ENCODE assay signal across 8 mouse cellular contexts in genomic region chr6:85915539-85916513, GRCm38 (mm10). TPM values are rescaled to one million over a fixed set of nuclear protein-coding genes. Genes with fewer than 3 reads are reported as not detected.
DNase-seq lines count a peak whose midpoint lies in the region; ATAC-seq and TF ChIP-seq lines count a peak whose summit lies in the region.
"Not testable (repeated sequence)": the region's sequence is repeated elsewhere in the genome, so short reads cannot be mapped to it uniquely, and the experiment has no call there.

Gene Nat8f1 (minus strand): TSS chr6:85915687.

- peak within 1 kb of the TSS; percentile 88 for H3K4me2 ChIP-seq in heart, embryonic 12.5 days
- peak within 1 kb of the TSS; percentile 65 for H3K4me2 ChIP-seq in kidney, postnatal 0 days (ENCODE audit: low read length)
- peak within 1 kb of the TSS; percentile 66 for H3K4me2 ChIP-seq in liver, embryonic 11.5 days
- H3K4me2 ChIP-seq in stomach, embryonic 14.5 days (replicated peaks; ENCODE audit: low read depth, low read length), result peak within 1 kb of the TSS; percentile 70

- H3K9ac ChIP-seq in heart, embryonic 12.5 days, result peak within 1 kb of the TSS; percentile 81
- H3K9ac ChIP-seq in kidney, postnatal 0 days (ENCODE audit: low read depth, low read length), result peak within 1 kb of the TSS; percentile 51
- peak within 1 kb of the TSS; percentile 83 for H3K9ac ChIP-seq in liver, embryonic 11.5 days (ENCODE audit: low read depth, low read length)
- H3K9ac ChIP-seq in stomach, embryonic 14.5 days (replicated peaks; ENCODE audit: low read depth, low read length), result peak within 1 kb of the TSS; percentile 64

- peak; percentile 96 for ATAC-seq in heart, embryonic 12.5 days (ENCODE audit: insufficient number of reproducible peaks, low FRiP score)
- peak; percentile 94 for ATAC-seq in kidney, postnatal 0 days (replicated peaks; ENCODE audit: low FRiP score, low read depth)
- ATAC-seq in liver, embryonic 11.5 days (replicated peaks; ENCODE audit: low FRiP score), result peak; percentile 97
- peak; percentile 97 for ATAC-seq in stomach, embryonic 14.5 days (ENCODE audit: insufficient number of reproducible peaks, insufficient read depth, low FRiP score, low read depth)

- H3K79me2 ChIP-seq in C2C12 (ENCODE audit: control insufficient read depth, insufficient read depth), result peaks cover 35% of the 10 kb centered on the region

- DNase-seq in brain, embryonic 14.5 days (ENCODE audit: low read depth), result peak; percentile 96
- peak; percentile 97 for DNase-seq in kidney, postnatal 0 days (ENCODE audit: low spot score)
- DNase-seq in liver, embryonic 11.5 days (ENCODE audit: low spot score), result peak; percentile 87
- peak; percentile 94 for DNase-seq in naive thymus-derived CD4-positive, alpha-beta T cell, adult 2 months (ENCODE audit: low read depth)

- peak within 1 kb of the TSS; percentile 85 for H3K27ac ChIP-seq in heart, embryonic 12.5 days (ENCODE audit: poor library complexity, severe bottlenecking)
- peak within 1 kb of the TSS; percentile 94 for H3K27ac ChIP-seq in kidney, postnatal 0 days
- peak within 1 kb of the TSS; percentile 79; the same call in 1 of the 2 replicates for H3K27ac ChIP-seq in liver, embryonic 11.5 days (ENCODE audit: low read depth, low read length)
- H3K27ac ChIP-seq in stomach, embryonic 14.5 days (ENCODE audit: low read length), result peak within 1 kb of the TSS; percentile 83

- H3ac ChIP-seq in C2C12 (ENCODE audit: control insufficient read depth, insufficient read length, low read depth), result peak within 1 kb of the TSS; percentile 85

- H3K4me1 ChIP-seq in erythroblast, embryonic 14.5 days (ENCODE audit: control insufficient read depth), result peaks cover 26% of the 10 kb centered on the region
- peaks cover 10% of the 10 kb centered on the region for H3K4me1 ChIP-seq in heart, embryonic 12.5 days (replicated peaks)
- H3K4me1 ChIP-seq in kidney, postnatal 0 days (replicated peaks; ENCODE audit: insufficient read depth, low read length); liver, embryonic 11.5 days (replicated peaks; ENCODE audit: control insufficient read depth, insufficient read depth, low read length); stomach, embryonic 14.5 days (ENCODE audit: control insufficient read depth, insufficient read depth, low read length): not testable (repeated sequence)

- peak; percentile 57 for TF ChIP-seq CTCF in C2C12 (IDR thresholded peaks at IDR 0.05; ENCODE audit: control insufficient read depth, insufficient read depth, insufficient read length)
- TF ChIP-seq CTCF in brain, embryonic 14.5 days (IDR thresholded peaks at IDR 0.05; ENCODE audit: borderline replicate concordance, extremely low read depth, insufficient read depth, insufficient read length), result peak; percentile 34; the same call in 1 of the 2 replicates
- peak; percentile 62 for TF ChIP-seq CTCF in kidney, postnatal 0 days (IDR thresholded peaks at IDR 0.05; ENCODE audit: low read depth)

- TF ChIP-seq POLR2A in brain, embryonic 14.5 days (IDR thresholded peaks at IDR 0.05; ENCODE audit: borderline replicate concordance, extremely low read depth, insufficient read depth, insufficient read length, poor library complexity, severe bottlenecking), result 0 out of 2 replicates have a peak, but pooled peaks have one; percentile 20

- H3K27me3 ChIP-seq in C2C12 (ENCODE audit: control insufficient read depth, insufficient read depth, insufficient read length); erythroblast, embryonic 14.5 days (ENCODE audit: control insufficient read depth); heart, embryonic 12.5 days (replicated peaks); kidney, postnatal 0 days (ENCODE audit: insufficient read depth, low read length); liver, embryonic 11.5 days (replicated peaks; ENCODE audit: control insufficient read depth, insufficient read depth, low read length); stomach, embryonic 14.5 days (ENCODE audit: control insufficient read depth, insufficient read depth, low read length): not testable (repeated sequence)

- H3K4me3 ChIP-seq in C2C12 (ENCODE audit: insufficient read depth, poor library complexity, severe bottlenecking), result peak within 1 kb of the TSS; percentile 49
- H3K4me3 ChIP-seq in erythroblast, embryonic 14.5 days (replicated peaks), result peak within 1 kb of the TSS; percentile 84
- peak within 1 kb of the TSS; percentile 67 for H3K4me3 ChIP-seq in heart, embryonic 12.5 days
- peak within 1 kb of the TSS; percentile 43 for H3K4me3 ChIP-seq in kidney, postnatal 0 days (replicated peaks; ENCODE audit: low read depth, low read length)
- peak within 1 kb of the TSS; percentile 59 for H3K4me3 ChIP-seq in liver, embryonic 11.5 days (ENCODE audit: low read depth, low read length)
- H3K4me3 ChIP-seq in stomach, embryonic 14.5 days (ENCODE audit: low read depth, low read length), result peak within 1 kb of the TSS; percentile 64

- H3K36me3 ChIP-seq in C2C12 (ENCODE audit: control insufficient read depth, insufficient read depth); erythroblast, embryonic 14.5 days (ENCODE audit: control insufficient read depth); heart, embryonic 12.5 days; kidney, postnatal 0 days (ENCODE audit: insufficient read depth, low read length); liver, embryonic 11.5 days (ENCODE audit: control insufficient read depth, insufficient read depth, low read length); stomach, embryonic 14.5 days (ENCODE audit: control insufficient read depth, insufficient read depth, low read length): not testable (repeated sequence)

- not testable (repeated sequence) for H3K9me3 ChIP-seq in erythroblast, embryonic 14.5 days (ENCODE audit: control insufficient read depth, low read length); heart, embryonic 12.5 days (replicated peaks); kidney, postnatal 0 days (replicated peaks; ENCODE audit: low read length); liver, embryonic 11.5 days (ENCODE audit: control insufficient read depth, low read length); stomach, embryonic 14.5 days (ENCODE audit: control insufficient read depth, low read depth, low read length)

- WGBS in heart, embryonic 12.5 days, result under 1% methylated on average over 61 of the region's 61 CpGs
- under 1% methylated on average over 56 of the region's 61 CpGs for WGBS in kidney, postnatal 0 days
- WGBS in liver, embryonic 11.5 days, result under 1% methylated on average over 52 of the region's 61 CpGs
- under 1% methylated on average over 59 of the region's 61 CpGs for WGBS in stomach, embryonic 14.5 days

- H3K79me3 ChIP-seq in C2C12 (ENCODE audit: low read depth), result not testable (repeated sequence)

TF ChIP-seq in C2C12, 6 proteins besides CTCF, POLR2A, EP300 and RAD21:
- TF ChIP-seq MAX (IDR thresholded peaks at IDR 0.05) (peak; percentile 34), USF1 (IDR thresholded peaks at IDR 0.05; ENCODE audit: low read depth) (peak; percentile 55)

RNA-seq across cellular contexts. Expression of gene Nat8f1, which starts in this region (rescaled TPM):
- 1.8 TPM for polyA plus RNA-seq in C2C12 (2012; fragmentation: generic; extraction: Trizol)
- polyA plus RNA-seq in brain, embryonic 14.5 days (2012; rRNA removed), result 16.5 and 17.1 TPM in 2 replicates
- 0.13 TPM in 1 of 2 replicates, not detected in the other for polyA plus RNA-seq in erythroblast, embryonic 14.5 days (2012)
- 3.7 and 4.7 TPM in 2 replicates for polyA plus RNA-seq in heart, embryonic 12.5 days (2016; fragmentation: Nextera tagmentation; extraction: Ambion mirVana)
- 165 and 182 TPM in 2 replicates for polyA plus RNA-seq in kidney, postnatal 0 days (2015; fragmentation: Nextera tagmentation; extraction: Ambion mirVana)
- polyA plus RNA-seq in liver, embryonic 11.5 days (2014; fragmentation: Nextera tagmentation; extraction: Ambion mirVana), result 5.2 and 6.8 TPM in 2 replicates
- polyA plus RNA-seq in stomach, embryonic 14.5 days (2014; fragmentation: Nextera tagmentation; extraction: Ambion mirVana), result 4.4 and 5.6 TPM in 2 replicates

Comparison
In these comparisons a context has a peak if more than half of its experiments do, and no peak if none do; other contexts are left out.
1. Peak in every context shown above with its lines: DNase-seq, ATAC-seq, H3K4me3 ChIP-seq and H3K27ac ChIP-seq.